Mouse (Mus musculus) hindbrain, embryonic 14.5 days (tissue): ENCODE measurements around the gene Nt5c1a. TPM values are rescaled to one million over a fixed set of nuclear protein-coding genes. Genes with fewer than 3 reads are reported as not detected.
"Not testable (repeated sequence)": the region's sequence is repeated elsewhere in the genome, so short reads cannot be mapped to it uniquely, and the experiment has no call there.

Source experiments
- ATAC-seq: fragments of 200-750 bp; cut with Nextera tagmentation; 2 replicates; pipeline ENCODE4 v1.8.0; 2017; ENCODE audit warnings: moderate number of reproducible peaks, mild to moderate bottlenecking, moderate TSS enrichment, moderate library complexity; ENCODE audit not compliant: low FRiP score
- DNase-seq: peaks from one replicate; pipeline ENCODE4 v3.0.0-alpha.2; 2015; ENCODE audit warnings: low spot score
- H3K27ac ChIP-seq: fragments of 300-500 bp; sonication (generic); 2 replicates; pipeline ENCODE4 v1.5.1; 2014; ENCODE audit warnings: mild to moderate bottlenecking, moderate library complexity
- H3K27me3 ChIP-seq: fragments of 300-500 bp; sonication (generic); 2 replicates; pipeline ENCODE4 v1.6.1; 2014; ENCODE audit warnings: mild to moderate bottlenecking, low read length, mixed read lengths; ENCODE audit not compliant: control insufficient read depth, insufficient read depth
- H3K36me3 ChIP-seq: fragments of 300-500 bp; sonication (generic); replicated peaks from 2 replicates; pipeline ENCODE4 v1.6.1; 2014; ENCODE audit not compliant: control insufficient read depth, insufficient read depth
- H3K4me1 ChIP-seq: fragments of 300-500 bp; sonication (generic); replicated peaks from 2 replicates; pipeline ENCODE4 v1.6.1; 2014; ENCODE audit warnings: antibody characterized with exemption, low read length, mixed read lengths; ENCODE audit not compliant: control insufficient read depth, insufficient read depth
- H3K4me2 ChIP-seq: fragments of 300-500 bp; sonication (generic); replicated peaks from 2 replicates; pipeline ENCODE4 v1.6.1; 2014; ENCODE audit warnings: mild to moderate bottlenecking, moderate library complexity
- H3K4me3 ChIP-seq: fragments of 300-500 bp; sonication (generic); replicated peaks from 2 replicates; pipeline ENCODE4 v1.5.1; 2014; ENCODE audit warnings: mild to moderate bottlenecking, low read length
- H3K9ac ChIP-seq: fragments of 300-500 bp; sonication (generic); 2 replicates; pipeline ENCODE4 v1.6.1; 2014
- H3K9me3 ChIP-seq: fragments of 300-500 bp; sonication (generic); 2 replicates; pipeline ENCODE4 v1.6.1; 2016; ENCODE audit warnings: low read length; ENCODE audit not compliant: control insufficient read depth
- WGBS: fragments of 180-500 bp; shearing (Covaris S2); extraction: QIAGEN DNeasy Blood & Tissue Kit; methylation state at CpG from one replicate; pipeline ENCODE4 v1.1.7; 2014; 5-methylcytosine and 5-hydroxymethylcytosine counted together
- polyA plus RNA-seq: library from polyadenylated mRNA; unstranded; fragments of >200 nt; fragmentation: Nextera tagmentation; extraction: Ambion mirVana; gene quantifications from 2 replicates; pipeline ENCODE4 v1.2.1, GENCODE M21; 2014

Nt5c1a gene
- polyA plus RNA-seq = 0.17 TPM in 1 of 2 replicates, not detected in the other

DNA sequence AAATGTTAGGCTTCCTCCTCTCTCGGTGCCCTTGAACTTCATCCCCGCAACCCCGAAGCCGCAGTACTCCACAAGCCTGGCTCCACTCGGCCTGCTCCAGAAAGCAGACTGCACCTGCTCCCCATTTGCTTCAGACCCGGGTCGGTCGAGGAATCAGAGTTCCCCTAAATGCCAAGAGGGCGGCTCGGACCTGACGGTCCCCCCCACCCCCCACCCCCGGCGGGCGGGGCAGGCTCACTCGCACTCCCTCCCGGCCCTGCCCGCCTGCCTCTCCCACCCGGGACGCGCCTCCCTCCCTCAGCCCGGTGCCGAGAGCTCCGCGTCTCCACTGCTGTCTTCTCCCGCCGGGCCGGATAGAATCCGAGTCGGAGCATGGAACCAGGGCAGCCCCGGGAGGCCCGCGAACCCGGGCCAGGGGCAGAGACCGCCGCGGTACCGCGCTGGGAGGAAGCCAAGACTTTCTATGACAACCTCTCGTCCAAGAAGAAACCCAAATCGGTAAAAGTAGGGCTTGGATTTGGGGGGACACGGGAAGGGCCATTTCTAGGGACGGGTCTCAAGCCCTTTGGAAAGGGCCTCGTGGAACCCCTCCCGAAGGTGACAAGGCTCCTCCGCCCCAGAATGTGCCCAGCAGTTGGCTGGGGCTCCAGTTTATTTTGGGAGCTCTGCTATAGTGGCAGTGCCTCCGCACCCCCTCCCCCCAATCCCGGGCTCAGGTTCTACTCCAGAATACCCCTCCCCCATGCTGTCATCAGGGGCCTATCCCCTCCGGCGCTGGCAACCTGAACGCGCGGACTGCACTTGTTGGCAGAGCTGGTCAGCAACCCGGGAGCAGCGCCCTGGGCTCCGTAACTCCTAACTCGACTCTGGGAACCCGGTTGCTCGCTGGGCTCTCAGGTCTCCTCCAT lies at the start of gene Nt5c1a:
Gene Nt5c1a, plus strand, starts transcription at position 319 of the 908 bp plus-strand sequence.
- ATAC-seq (peak; percentile 51; the same call in 1 of the 2 replicates), DNase-seq (no peak)
- H3K9me3 ChIP-seq = no peaks in the 10 kb centered on the region
- no peaks in the 10 kb centered on the region for H3K36me3 ChIP-seq
- no peak within 1 kb of the TSS for H3K27ac ChIP-seq
- peak within 1 kb of the TSS; percentile 79 for H3K4me2 ChIP-seq
- peak within 1 kb of the TSS; percentile 36 for H3K4me3 ChIP-seq
- 1% methylated on average over 58 of the region's 58 CpGs for WGBS
- peaks cover 4% of the 10 kb centered on the region; the same call in 1 of the 2 replicates for H3K4me1 ChIP-seq
- H3K9ac ChIP-seq = peak within 1 kb of the TSS; percentile 41
- H3K27me3 ChIP-seq = peaks cover 36% of the 10 kb centered on the region

DNA sequence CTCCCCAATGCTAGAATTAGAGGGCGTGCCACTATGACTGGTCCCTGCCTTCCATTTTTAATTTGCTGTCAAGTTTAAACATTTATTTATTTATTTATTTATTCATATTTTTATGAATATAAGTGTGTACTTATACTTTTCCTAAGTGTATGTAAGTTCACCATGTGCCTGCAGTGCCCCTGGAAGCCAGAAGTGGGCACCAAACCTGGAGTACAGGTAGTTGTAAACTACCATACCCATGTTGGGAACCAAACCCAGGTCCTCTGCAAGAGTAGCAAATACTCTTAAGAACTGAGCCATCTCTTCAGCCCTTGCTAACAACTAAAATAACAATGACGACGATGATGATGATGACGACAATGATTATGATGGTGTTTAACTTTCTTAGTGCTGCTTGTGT lies 49.3 kb upstream of the Nt5c1a start:
- H3K4me3 ChIP-seq = no peak overlapping the region
- WGBS = 80% methylated on average over 4 of the region's 4 CpGs
- ATAC-seq (no peak), DNase-seq (no peak)
- H3K4me1 ChIP-seq = no peaks in the 10 kb centered on the region
- no peaks in the 10 kb centered on the region for H3K27me3 ChIP-seq
- no peaks in the 10 kb centered on the region for H3K9me3 ChIP-seq
- no peak overlapping the region for H3K4me2 ChIP-seq
- no peak overlapping the region for H3K27ac ChIP-seq
- H3K36me3 ChIP-seq = no peaks in the 10 kb centered on the region
- H3K9ac ChIP-seq = no peak overlapping the region

DNA sequence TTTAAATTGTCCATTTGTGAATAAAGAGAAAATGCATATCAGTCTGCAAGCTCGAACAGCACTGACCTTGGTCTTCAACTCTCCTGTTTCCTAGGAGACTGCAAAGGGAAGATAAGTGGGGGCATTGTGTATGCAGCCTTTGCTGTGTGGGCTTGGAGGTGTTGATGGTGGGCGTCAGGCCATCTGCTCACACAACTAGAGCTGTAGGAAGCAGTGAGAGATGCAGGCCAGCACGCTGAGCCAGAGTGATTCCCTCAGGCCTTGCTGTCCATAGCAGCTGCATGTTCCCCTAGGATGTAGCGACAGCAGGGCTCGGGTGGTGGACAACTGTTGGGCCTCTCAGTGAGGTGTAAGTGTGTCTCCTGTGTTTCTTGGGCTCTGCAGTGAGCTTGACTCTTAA lies 48.3 kb upstream of the Nt5c1a start:
- no peak overlapping the region for H3K4me3 ChIP-seq
- DNase-seq = no peak
- no peak overlapping the region for H3K4me2 ChIP-seq
- H3K27me3 ChIP-seq = no peaks in the 10 kb centered on the region
- 47% methylated on average over 5 of the region's 5 CpGs for WGBS
- H3K36me3 ChIP-seq = no peaks in the 10 kb centered on the region
- no peaks in the 10 kb centered on the region for H3K9me3 ChIP-seq
- H3K27ac ChIP-seq = no peak overlapping the region
- ATAC-seq = no peak
- H3K9ac ChIP-seq = no peak overlapping the region
- H3K4me1 ChIP-seq = no peaks in the 10 kb centered on the region

DNA sequence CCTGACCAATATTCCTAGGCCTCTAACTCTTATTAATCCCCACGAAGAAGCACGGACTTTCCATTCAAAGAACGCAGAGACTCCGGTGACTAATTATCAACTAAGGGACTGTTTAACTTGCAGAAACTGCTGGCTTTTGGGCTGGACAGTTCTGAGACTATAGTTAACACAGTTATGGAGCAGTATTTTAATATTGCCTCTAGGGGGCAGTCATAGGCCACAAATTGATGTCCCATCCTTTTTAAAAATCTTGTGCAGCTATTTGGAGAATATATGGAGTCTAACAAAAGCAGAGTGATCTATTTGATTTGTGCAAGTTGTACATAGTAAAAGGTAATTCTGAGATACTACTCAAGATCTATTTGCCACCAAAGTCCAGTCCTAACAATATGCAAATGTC lies 46.3 kb upstream of the Nt5c1a start:
- Histone ChIP-seq H3K4me1 (no peaks in the 10 kb centered on the region), H3K9me3 (no peaks in the 10 kb centered on the region), H3K4me2 (no peak overlapping the region), H3K36me3 (no peaks in the 10 kb centered on the region), H3K9ac (no peak overlapping the region), H3K27me3 (no peaks in the 10 kb centered on the region), H3K27ac (no peak overlapping the region), H3K4me3 (no peak overlapping the region)
- peak; percentile 79 for DNase-seq
- no peak for ATAC-seq
- WGBS = 23% methylated on average over 4 of the region's 4 CpGs

DNA sequence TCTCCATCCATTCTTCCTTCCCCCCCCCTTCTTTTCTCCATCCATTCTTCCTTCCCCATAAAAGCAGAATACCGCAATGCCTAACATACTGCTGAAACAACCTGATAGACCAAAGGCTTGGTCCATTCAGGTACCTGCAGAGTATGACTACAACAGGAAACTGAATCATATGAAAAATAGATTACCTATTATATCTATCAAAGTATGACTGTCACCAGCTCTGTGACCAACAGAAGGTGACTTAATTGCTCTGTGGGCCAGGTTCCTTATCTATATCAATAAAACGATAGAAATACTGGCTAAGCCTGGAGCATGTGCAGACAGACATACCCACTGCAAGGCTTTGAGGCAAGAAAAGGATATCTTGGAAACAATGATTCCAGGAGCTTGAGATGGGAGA lies 45.9 kb upstream of the Nt5c1a start:
- ATAC-seq = no peak
- DNase-seq = no peak

DNA sequence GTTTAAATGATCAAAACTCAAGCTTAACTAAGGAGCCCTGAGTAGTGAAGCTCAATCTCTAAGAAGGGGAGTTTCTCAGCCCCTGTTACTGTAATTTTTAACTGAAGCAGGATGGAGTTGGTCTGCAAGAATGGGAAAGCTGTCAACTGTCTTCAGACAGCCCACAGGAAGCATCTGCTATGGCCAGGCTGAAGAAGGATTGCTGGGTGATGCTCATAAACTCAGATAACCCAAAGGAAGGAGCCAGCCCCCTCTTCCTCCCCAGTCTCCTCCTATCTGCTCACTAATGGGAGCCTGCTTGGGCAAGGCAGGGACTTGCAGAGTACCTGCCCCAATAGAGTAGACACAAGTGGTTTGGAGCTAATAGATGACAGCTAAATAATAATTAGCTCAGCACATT lies 45.5 kb upstream of the Nt5c1a start:
- H3K4me3 ChIP-seq = no peak overlapping the region
- no peak for ATAC-seq

More for the DNA sequence above, 45.9 kb upstream of the Nt5c1a start:
- no peak overlapping the region for H3K27ac ChIP-seq
- H3K9ac ChIP-seq = no peak overlapping the region
- no peak overlapping the region for H3K4me3 ChIP-seq
- no peaks in the 10 kb centered on the region for H3K9me3 ChIP-seq
- no peaks in the 10 kb centered on the region for H3K27me3 ChIP-seq
- 67% methylated on average over 2 of the region's 2 CpGs for WGBS
- no peaks in the 10 kb centered on the region for H3K4me1 ChIP-seq
- no peaks in the 10 kb centered on the region for H3K36me3 ChIP-seq
- H3K4me2 ChIP-seq = no peak overlapping the region

DNA sequence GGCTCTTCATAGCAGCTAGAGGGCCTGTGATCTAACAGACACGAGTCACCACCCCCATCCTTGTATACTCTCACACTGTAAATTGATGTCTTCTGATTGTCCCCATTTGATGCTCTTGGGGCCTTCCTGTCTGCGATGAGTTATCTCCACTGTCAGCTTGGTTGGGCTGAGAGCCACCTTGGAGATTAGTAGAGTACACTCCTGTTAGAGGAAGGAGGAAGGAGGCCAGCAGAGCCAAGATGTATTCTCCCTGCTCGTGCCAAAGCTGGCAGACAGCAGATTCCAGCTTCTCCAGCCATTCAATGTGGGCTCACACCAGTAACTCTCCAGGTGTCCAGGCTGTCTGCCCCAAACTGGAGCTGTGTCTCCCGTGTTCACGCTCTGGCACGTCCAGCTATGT lies 40.7 kb upstream of the Nt5c1a start:
- Histone ChIP-seq H3K4me3 (no peak overlapping the region), H3K4me1 (no peaks in the 10 kb centered on the region), H3K9ac (no peak overlapping the region), H3K27ac (no peak overlapping the region), H3K36me3 (no peaks in the 10 kb centered on the region), H3K27me3 (no peaks in the 10 kb centered on the region), H3K9me3 (no peaks in the 10 kb centered on the region), H3K4me2 (no peak overlapping the region)
- no peak for DNase-seq
- ATAC-seq = no peak
- WGBS = 83% methylated on average over 6 of the region's 6 CpGs

More for the DNA sequence above, 45.5 kb upstream of the Nt5c1a start:
- Histone ChIP-seq H3K4me1 (no peaks in the 10 kb centered on the region), H3K27me3 (no peaks in the 10 kb centered on the region), H3K4me2 (no peak overlapping the region), H3K9ac (no peak overlapping the region), H3K9me3 (no peaks in the 10 kb centered on the region), H3K36me3 (no peaks in the 10 kb centered on the region), H3K27ac (no peak overlapping the region)
- DNase-seq = no peak

DNA sequence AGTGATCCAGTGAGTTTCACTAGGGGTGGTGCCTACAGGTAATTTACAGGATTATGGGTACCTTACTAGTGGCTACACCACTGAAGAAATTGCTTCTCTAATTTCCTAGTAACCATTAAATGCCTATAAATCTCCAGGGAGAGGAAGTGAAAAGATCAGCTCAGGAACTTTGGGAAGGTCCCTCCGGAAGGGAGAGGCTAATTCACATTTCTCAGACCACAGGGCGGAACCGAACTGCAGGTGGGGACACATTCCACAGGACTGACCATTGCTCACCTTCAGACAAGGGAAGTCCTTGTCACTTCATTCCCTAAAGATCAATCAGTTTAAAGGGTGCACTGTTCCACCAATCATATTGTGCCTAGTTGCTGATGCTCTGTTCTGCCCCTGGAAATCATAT lies 40.1 kb upstream of the Nt5c1a start:
- H3K9me3 ChIP-seq, H3K36me3 ChIP-seq, DNase-seq, H3K27me3 ChIP-seq, H3K4me2 ChIP-seq, H3K27ac ChIP-seq, H3K4me3 ChIP-seq, H3K9ac ChIP-seq, H3K4me1 ChIP-seq, ATAC-seq: not testable (repeated sequence)
- 83% methylated on average over 3 of the region's 3 CpGs for WGBS

DNA sequence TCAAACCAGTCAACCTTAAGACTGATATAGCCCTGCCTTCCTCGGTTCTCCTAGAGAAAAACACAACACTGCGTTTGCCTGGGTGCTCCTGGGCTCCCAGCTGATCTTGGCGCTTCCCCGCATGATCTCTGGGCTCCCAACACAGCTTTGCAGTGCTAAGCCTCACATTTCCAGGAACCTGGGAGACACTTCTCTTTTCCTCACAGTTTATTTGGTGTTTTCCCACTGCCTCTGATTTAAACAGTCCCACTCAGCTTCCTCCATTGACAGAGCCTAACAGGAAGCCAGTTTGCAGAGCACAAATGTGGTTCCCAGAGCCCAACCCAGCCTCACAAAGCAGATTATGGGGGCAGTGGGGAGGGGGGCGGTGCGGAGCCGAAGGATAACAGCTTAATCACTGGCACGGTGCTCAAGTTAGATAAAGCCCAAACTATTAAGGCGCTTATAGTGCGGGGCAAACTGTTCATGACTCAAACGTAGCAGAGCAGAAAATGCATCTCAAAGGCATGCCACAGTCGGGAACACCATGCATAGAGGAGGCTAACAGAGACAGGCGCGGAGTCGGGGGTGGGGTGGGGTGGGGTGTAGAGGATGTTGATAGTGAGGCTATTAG lies 38.9 kb upstream of the Nt5c1a start:
- Histone ChIP-seq H3K36me3 (no peaks in the 10 kb centered on the region), H3K27me3 (no peaks in the 10 kb centered on the region), H3K4me3 (no peak overlapping the region), H3K9ac (no peak overlapping the region), H3K4me2 (peak overlapping the region; percentile 31), H3K27ac (no peak overlapping the region), H3K4me1 (no peaks in the 10 kb centered on the region), H3K9me3 (no peaks in the 10 kb centered on the region; the same call in 1 of the 2 replicates)
- WGBS = 16% methylated on average over 15 of the region's 15 CpGs
- ATAC-seq (no peak), DNase-seq (no peak)
